Mouse (Mus musculus) spleen, adult 10 weeks (tissue): Measurements from ENCODE around the gene Slc38a8. TPM values are rescaled to one million over a fixed set of nuclear protein-coding genes. Genes with fewer than 3 reads are reported as not detected.

ENCODE experiments used
- polyA plus RNA-seq: library from polyadenylated mRNA; stranded (reverse); fragments of 350-450 nt; fragmentation: Illumina TruSeq; extraction: RNeasy Lipid Tissue Mini Kit (QIAGEN cat#74804); gene quantifications from one replicate; pipeline ENCODE4 v1.2.3, GENCODE M21; 2015; ENCODE audit warnings: low replicate concordance; ENCODE audit not compliant: insufficient read depth

Slc38a8 gene
- polyA plus RNA-seq = 0.17 TPM

DNA sequence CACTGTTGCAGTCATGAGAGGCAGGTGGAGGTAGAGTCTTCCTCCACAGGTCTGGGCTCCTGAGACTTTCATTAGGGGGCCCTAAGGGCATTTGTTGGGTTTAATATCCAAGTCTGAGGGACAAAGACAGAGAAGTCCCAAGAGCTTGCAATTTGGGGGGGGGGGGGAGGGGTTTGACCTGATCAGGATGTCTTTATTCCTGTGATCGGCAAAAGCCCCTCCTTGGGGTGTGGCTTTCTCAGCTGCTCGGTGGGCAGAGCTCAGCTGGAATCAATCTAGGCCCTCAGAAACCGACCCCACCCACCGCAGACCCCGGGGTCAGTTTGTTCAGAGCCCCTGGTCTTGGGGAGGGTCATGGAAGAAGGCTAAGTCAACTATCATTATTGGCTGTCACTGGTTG lies at the start of gene Slc38a8:
Gene Slc38a8 (minus strand): TSS at position 101 of the 400 bp plus-strand sequence.

DNA sequence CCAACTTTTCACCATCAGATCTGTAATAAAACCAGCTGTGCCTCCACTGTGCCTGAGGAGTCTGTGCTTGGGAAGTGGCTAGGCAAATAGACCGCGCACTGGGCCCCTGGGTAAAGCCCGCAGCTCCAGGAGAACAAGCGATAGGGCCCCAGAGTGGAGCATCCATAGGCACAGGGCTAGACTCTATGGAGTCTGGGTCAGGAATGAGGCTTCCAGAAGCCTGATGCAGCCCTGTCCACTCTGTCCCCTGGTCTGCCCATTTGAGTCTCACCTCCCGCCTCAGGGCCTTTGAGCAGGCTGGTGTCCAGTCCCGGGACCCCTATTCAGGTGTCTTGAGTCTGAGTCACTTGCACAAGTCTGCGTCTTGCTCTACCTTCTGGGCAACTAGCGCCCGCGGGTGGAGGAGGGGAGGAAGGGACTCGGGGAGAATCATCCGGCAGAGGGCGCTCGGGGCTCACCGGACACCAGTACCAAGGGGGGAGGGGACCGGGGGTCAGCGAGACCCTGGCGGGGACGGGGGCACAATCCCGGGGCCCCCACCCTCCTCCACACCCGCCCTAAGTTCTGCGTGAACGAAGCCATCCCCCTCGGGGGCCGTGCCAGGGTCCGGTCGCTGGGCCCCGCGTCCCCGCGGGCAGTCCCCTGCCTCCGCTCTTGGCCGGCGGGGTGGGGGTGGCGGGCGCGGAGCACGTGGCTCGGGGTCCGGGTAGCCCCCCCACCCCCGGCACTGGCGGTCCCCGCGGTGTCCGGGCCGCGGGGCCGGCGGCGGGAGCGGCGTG lies 55.1 kb downstream of the Slc38a8 start, which contains the start of gene Necab2:
Gene Necab2 (plus strand): TSS at position 509 of the 779 bp plus-strand sequence.

DNA sequence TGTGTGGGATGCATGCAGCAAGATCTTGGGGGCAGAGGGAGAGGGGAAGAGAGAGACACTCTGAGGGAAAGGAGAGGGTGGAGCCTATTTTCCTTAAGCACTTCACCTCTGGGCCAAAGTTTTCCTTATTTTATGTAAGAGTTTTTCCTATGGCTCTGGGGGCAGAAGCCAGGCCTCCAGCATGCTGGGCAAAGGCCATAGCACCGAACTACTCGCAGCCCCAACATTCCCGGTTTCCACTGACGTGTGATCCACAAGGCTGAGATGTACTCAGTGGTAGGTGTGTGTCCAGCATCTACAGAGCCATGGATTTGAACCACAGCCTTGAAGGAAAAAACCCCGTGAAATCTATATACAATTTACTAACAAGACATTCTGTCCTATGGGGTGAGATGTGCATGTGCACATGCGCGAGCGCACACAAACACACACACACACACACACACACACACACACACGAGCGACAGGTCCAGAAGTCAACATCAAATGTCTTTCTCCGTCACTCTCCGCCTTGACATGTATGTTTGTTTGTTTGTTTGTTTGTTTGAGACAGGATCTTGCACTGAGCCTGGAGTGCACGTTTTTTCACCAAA lies 67.8 kb downstream of the Slc38a8 start, which contains the start of gene Osgin1:
Gene Osgin1 (plus strand): TSS at position 543 of the 593 bp plus-strand sequence.

Other genes starting within 250 kb of the Slc38a8 start
- 126 TPM for gene Hsbp1, start 157.2 kb downstream of the Slc38a8 start, polyA plus RNA-seq
- gene Mlycd, start 106.8 kb downstream of the Slc38a8 start, polyA plus RNA-seq = 6.8 TPM
- 1.3 TPM for gene Osgin1, start 67.6 kb downstream of the Slc38a8 start, polyA plus RNA-seq
- gene Necab2, start 55.0 kb downstream of the Slc38a8 start, polyA plus RNA-seq = 0.26 TPM
- gene Mbtps1, start 57.0 kb upstream of the Slc38a8 start, polyA plus RNA-seq = 65.4 TPM
- 31.2 TPM for gene Hsdl1, start 73.5 kb upstream of the Slc38a8 start, polyA plus RNA-seq
- not detected for gene Dnaaf1, start 73.5 kb upstream of the Slc38a8 start, polyA plus RNA-seq
- gene Taf1c, start 103.5 kb upstream of the Slc38a8 start, polyA plus RNA-seq = 2.6 TPM
- gene Adad2, start 111.0 kb upstream of the Slc38a8 start, polyA plus RNA-seq = not detected
- 0.07 TPM for gene Kcng4, start 134.0 kb upstream of the Slc38a8 start, polyA plus RNA-seq
- 1.4 TPM for gene Wfdc1, start 164.7 kb upstream of the Slc38a8 start, polyA plus RNA-seq
- not detected for gene Atp2c2, start 198.3 kb upstream of the Slc38a8 start, polyA plus RNA-seq